17 mouse cellular contexts compared by ENCODE assay signal in genomic region chrX:9984094-9984669, GRCm38 (mm10).
"Had no signal": no experiment of that assay in that cellular context is flagged by ENCODE, and none has a peak within 500 bp of the region (broad histone marks: within the 10 kb centered on the region; RNA-seq: fewer than 3 reads in every experiment).

No protein-coding gene starts in this region.

- H3K27ac ChIP-seq: limb, embryonic 12.5 days; limb, embryonic 15.5 days; liver, embryonic 14.5 days; stomach, embryonic 15.5 days had no signal

- DNase-seq: kidney, adult 8-10 months; kidney, postnatal 14 days; kidney, postnatal 4 days; left cerebral cortex, postnatal 4 days; liver, postnatal 0 days; lung, embryonic 14.5 days; midbrain, embryonic 14.5 days; right cerebral cortex, postnatal 25 days; spleen, adult 18-20 months; thymus, postnatal 25 days had no signal

- H3K27me3 ChIP-seq: limb, embryonic 12.5 days; limb, embryonic 15.5 days; stomach, embryonic 15.5 days had no signal

- H3K4me3 ChIP-seq: limb, embryonic 12.5 days; limb, embryonic 15.5 days; stomach, embryonic 15.5 days had no signal

- H3K9ac ChIP-seq: limb, embryonic 12.5 days; limb, embryonic 15.5 days; liver, embryonic 14.5 days; liver, postnatal 0 days; lung, embryonic 14.5 days; stomach, embryonic 15.5 days had no signal

- H3K4me1 ChIP-seq: limb, embryonic 12.5 days; limb, embryonic 15.5 days; stomach, embryonic 15.5 days had no signal

- H3K36me3 ChIP-seq: limb, embryonic 12.5 days; limb, embryonic 15.5 days; stomach, embryonic 15.5 days had no signal

- H3K9me3 ChIP-seq: limb, embryonic 12.5 days; limb, embryonic 15.5 days; stomach, embryonic 15.5 days had no signal

- H3K4me2 ChIP-seq: limb, embryonic 12.5 days; limb, embryonic 15.5 days; liver, embryonic 11.5 days; lung, embryonic 14.5 days; midbrain, embryonic 11.5 days; stomach, embryonic 15.5 days had no signal

- ATAC-seq: liver, postnatal 0 days; lung, postnatal 0 days had no signal
